Mouse (Mus musculus) neural tube, embryonic 15.5 days (tissue): Measurements from ENCODE around the gene Nudt19. TPM values are rescaled to one million over a fixed set of nuclear protein-coding genes. Genes with fewer than 3 reads are reported as not detected.

Source experiments
- ATAC-seq: fragments of 200-750 bp; cut with Nextera tagmentation; 2 replicates; pipeline ENCODE4 v1.8.0; 2017; ENCODE audit warnings: mild to moderate bottlenecking, moderate TSS enrichment, moderate library complexity; ENCODE audit not compliant: low FRiP score
- H3K27ac ChIP-seq: fragments of 300-500 bp; sonication (generic); replicated peaks from 2 replicates; pipeline ENCODE4 v1.5.1; 2015; ENCODE audit warnings: mild to moderate bottlenecking, inconsistent platforms
- H3K27me3 ChIP-seq: fragments of 300-500 bp; sonication (generic); replicated peaks from 2 replicates; pipeline ENCODE4 v1.6.1; 2015; ENCODE audit warnings: inconsistent platforms
- H3K36me3 ChIP-seq: fragments of 300-500 bp; sonication (generic); 2 replicates; pipeline ENCODE4 v1.6.1; 2015; ENCODE audit warnings: inconsistent platforms
- H3K4me1 ChIP-seq: fragments of 300-500 bp; sonication (generic); 2 replicates; pipeline ENCODE4 v1.6.1; 2015; ENCODE audit warnings: inconsistent platforms
- H3K4me2 ChIP-seq: fragments of 300-500 bp; sonication (generic); 2 replicates; pipeline ENCODE4 v1.6.1; 2015; ENCODE audit warnings: inconsistent platforms, mild to moderate bottlenecking, moderate library complexity
- H3K4me3 ChIP-seq: fragments of 300-500 bp; sonication (generic); replicated peaks from 2 replicates; pipeline ENCODE4 v1.5.1; 2015; ENCODE audit warnings: mild to moderate bottlenecking, inconsistent platforms
- H3K9ac ChIP-seq: fragments of 300-500 bp; sonication (generic); replicated peaks from 2 replicates; pipeline ENCODE4 v1.6.1; 2015; ENCODE audit warnings: mild to moderate bottlenecking, inconsistent platforms
- H3K9me3 ChIP-seq: fragments of 300-500 bp; sonication (generic); replicated peaks from 2 replicates; pipeline ENCODE4 v1.6.1; 2016; ENCODE audit warnings: inconsistent platforms
- WGBS: fragments of 180-500 bp; shearing (Covaris S2); methylation state at CpG from one replicate; pipeline ENCODE4 v1.1.7; 2015; ENCODE audit warnings: mixed read lengths; 5-methylcytosine and 5-hydroxymethylcytosine counted together
- polyA plus RNA-seq: library from polyadenylated mRNA; unstranded; fragments of >200 nt; fragmentation: Nextera tagmentation; extraction: Ambion mirVana; gene quantifications from 2 replicates; pipeline ENCODE4 v1.2.1, GENCODE M21; 2015

The Nudt19 gene
- polyA plus RNA-seq, 1 experiment from 2014 or later, result 123 TPM

DNA sequence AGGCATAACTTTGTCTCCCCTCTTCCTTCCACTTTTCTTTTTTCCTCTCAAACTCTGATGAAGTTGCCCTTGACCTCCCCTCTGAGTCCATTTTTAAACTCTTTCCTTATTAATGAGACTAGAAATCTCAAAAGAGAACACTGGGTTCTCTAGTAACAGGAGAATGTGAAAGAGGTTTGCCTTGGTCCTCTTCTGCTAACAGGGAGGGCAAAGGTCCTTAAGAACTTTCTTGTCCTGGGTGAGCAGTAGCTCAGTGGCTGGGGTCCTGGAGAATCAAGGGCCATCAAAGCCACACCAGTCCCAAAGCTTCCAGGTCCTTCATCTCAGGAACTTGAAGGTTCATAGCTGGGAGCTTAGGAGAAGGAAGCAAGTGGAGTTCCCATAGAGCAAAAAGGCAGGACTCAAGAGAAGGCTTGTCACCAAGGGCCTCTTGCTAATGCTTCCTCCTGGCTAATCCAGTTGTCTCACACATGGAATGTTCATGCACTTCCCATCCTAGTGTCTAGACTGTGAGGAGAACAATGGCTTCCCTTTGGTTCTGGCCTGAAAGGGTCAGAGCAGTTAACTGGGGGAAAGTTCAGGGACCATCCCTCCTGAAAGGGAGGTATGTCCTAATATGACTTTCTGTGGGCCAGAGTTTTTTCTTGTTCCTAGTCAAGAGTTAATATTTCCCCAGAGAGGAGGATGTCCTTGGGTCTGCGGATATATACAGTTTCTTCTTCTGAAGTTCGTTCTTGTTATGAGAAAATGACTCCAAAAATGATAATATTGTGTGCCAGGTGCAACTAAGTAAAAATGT, 8.2 kb upstream of the Nudt19 start:
- Histone ChIP-seq H3K9ac (no peak overlapping the region), H3K4me2 (no peak overlapping the region), H3K9me3 (no peaks in the 10 kb centered on the region), H3K27ac (no peak overlapping the region), H3K36me3 (no peaks in the 10 kb centered on the region), H3K27me3 (no peaks in the 10 kb centered on the region), H3K4me3 (no peak overlapping the region), H3K4me1 (no peaks in the 10 kb centered on the region)
- no peak for ATAC-seq
- 93% methylated on average over 2 of the region's 2 CpGs for WGBS

DNA sequence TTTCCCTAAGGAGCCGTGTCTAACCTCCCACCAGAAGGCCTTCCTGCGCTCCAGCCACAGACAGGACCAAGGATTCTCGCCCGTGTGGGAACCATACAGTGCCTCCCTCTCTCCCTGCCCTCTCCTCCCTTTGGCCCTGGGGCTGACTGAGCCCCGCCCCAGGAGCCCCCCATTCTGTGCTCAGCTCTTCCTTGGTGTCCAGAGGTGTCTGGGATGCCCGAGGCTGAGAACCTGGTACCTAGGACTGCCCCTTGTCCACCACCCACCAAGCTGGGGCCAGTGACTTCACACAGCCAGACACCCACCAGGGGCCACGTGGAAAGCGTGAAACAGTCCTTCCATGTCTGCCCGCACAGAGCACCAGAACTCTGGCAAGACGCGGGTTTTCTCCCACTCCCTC, 7.0 kb upstream of the Nudt19 start:
- H3K27me3 ChIP-seq, result no peaks in the 10 kb centered on the region
- no peak overlapping the region for H3K4me3 ChIP-seq
- ATAC-seq, result no peak
- H3K4me2 ChIP-seq, result no peak overlapping the region
- WGBS, result 82% methylated on average over 11 of the region's 11 CpGs
- no peaks in the 10 kb centered on the region for H3K9me3 ChIP-seq
- no peaks in the 10 kb centered on the region for H3K36me3 ChIP-seq
- H3K9ac ChIP-seq, result no peak overlapping the region
- H3K27ac ChIP-seq, result no peak overlapping the region
- H3K4me1 ChIP-seq, result no peaks in the 10 kb centered on the region

GRCm38 (mm10) chr7:35559838-35560237, 3.7 kb upstream of the Nudt19 start:
- 90% methylated on average over 3 of the region's 3 CpGs for WGBS
- Histone ChIP-seq H3K4me1 (peaks cover 7% of the 10 kb centered on the region), H3K36me3 (no peaks in the 10 kb centered on the region), H3K4me2 (no peak overlapping the region), H3K27me3 (no peaks in the 10 kb centered on the region), H3K9ac (no peak overlapping the region), H3K27ac (no peak overlapping the region), H3K9me3 (no peaks in the 10 kb centered on the region), H3K4me3 (no peak overlapping the region)
- ATAC-seq, result no peak

DNA sequence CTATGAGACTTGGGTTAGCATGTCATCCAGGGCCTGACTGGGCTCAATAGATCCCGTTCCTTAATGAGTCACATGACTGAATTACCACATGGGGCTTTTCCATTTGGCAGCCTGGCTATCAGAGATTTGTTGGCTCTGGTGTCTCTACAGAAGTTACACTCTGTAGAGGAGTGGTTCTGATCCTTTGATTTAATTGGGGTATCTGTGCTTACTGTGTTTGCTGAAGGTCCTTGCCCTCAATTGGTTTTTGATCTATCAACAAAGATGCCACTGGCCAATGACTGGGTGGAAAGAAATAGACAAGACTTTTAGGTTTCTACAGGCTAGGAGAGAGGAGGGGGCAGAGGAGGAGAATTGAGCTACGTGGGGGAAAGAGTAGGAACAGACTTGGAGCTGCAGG, 2.6 kb upstream of the Nudt19 start:
- no peaks in the 10 kb centered on the region for H3K9me3 ChIP-seq
- H3K9ac ChIP-seq, result no peak overlapping the region
- H3K4me3 ChIP-seq, result no peak overlapping the region
- H3K4me2 ChIP-seq, result no peak overlapping the region
- no peaks in the 10 kb centered on the region for H3K27me3 ChIP-seq
- no peak for ATAC-seq
- H3K27ac ChIP-seq, result no peak overlapping the region
- 59% methylated on average over 2 of the region's 2 CpGs for WGBS
- H3K36me3 ChIP-seq, result no peaks in the 10 kb centered on the region
- H3K4me1 ChIP-seq, result peaks cover 15% of the 10 kb centered on the region

GRCm38 (mm10) chr7:35557577-35557976, 1.5 kb upstream of the Nudt19 start:
- Histone ChIP-seq H3K9me3 (no peaks in the 10 kb centered on the region), H3K4me2 (no peak overlapping the region), H3K27ac (no peak overlapping the region), H3K27me3 (no peaks in the 10 kb centered on the region), H3K4me3 (no peak overlapping the region), H3K4me1 (peaks cover 18% of the 10 kb centered on the region), H3K36me3 (no peaks in the 10 kb centered on the region), H3K9ac (no peak overlapping the region)
- 85% methylated on average over 3 of the region's 3 CpGs for WGBS
- no peak for ATAC-seq

GRCm38 (mm10) chr7:35556905-35557304, 801 bp upstream of the Nudt19 start:
- Histone ChIP-seq H3K4me1 (peaks cover 18% of the 10 kb centered on the region), H3K9ac (no peak overlapping the region), H3K9me3 (no peaks in the 10 kb centered on the region), H3K27me3 (no peaks in the 10 kb centered on the region), H3K4me2 (no peak overlapping the region), H3K36me3 (no peaks in the 10 kb centered on the region), H3K27ac (no peak overlapping the region), H3K4me3 (no peak overlapping the region)
- WGBS, result 87% methylated on average over 5 of the region's 5 CpGs
- no peak for ATAC-seq

GRCm38 (mm10) chr7:35555224-35556204, 590 bp downstream of the Nudt19 start:
- Histone ChIP-seq H3K9me3 (no peaks in the 10 kb centered on the region), H3K27ac (peak overlapping the region; percentile 96), H3K9ac (peak overlapping the region; percentile 92), H3K4me3 (peak overlapping the region; percentile 82), H3K4me2 (peak overlapping the region; percentile 79), H3K27me3 (no peaks in the 10 kb centered on the region), H3K36me3 (peaks cover 7% of the 10 kb centered on the region), H3K4me1 (peaks cover 18% of the 10 kb centered on the region)
- under 1% methylated on average over 90 of the region's 93 CpGs for WGBS
- ATAC-seq, result peak; percentile 95

- 4% methylated on average over 28 of the region's 28 CpGs for WGBS
These were observed 1.4 kb downstream of the Nudt19 start for GRCm38 (mm10) chr7:35554605-35555175.

DNA sequence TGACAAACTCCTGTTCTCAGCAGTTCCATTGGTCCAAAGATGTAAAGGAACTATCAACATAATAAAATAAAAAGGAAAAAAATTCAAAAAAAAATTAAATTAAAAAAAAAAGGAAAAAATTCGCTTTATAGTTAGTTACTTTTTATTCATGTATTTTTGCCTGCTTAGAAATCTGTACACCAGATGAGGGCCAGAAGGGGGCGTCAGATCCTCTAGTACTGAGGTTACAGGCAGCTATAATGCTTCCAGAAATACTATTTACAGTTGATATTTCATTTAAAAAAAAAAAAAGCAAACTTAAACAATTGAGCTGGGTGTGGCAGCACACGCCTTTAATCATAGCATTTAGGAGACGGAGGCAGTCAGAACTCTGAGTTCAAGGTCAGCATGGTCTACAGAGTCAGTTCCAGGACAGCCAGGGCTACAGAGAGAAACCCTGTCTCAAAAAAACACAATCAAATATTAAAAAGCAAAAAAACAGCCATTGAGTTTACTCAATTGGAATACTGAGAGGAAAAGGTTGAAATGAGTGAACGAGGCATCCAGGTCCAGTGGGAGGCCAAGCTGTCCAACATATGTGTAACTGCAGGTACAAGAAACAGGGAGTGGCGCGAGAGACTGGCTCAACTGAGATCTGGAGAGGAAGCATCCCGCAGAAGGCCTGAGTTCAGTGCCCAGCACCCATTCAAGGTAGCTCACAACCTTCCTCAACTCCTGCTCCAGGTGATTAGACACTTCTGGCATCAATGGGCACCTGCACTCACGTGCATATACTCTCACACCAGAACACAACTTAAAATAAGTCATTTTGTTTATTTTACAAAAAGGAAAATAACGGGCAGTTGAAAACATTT, 2.1 kb downstream of the Nudt19 start:
- Histone ChIP-seq H3K4me3 (peak overlapping the region; percentile 82), H3K27ac (peak overlapping the region; percentile 96; the same call in 1 of the 2 replicates), H3K9ac (no peak overlapping the region; the same call in 1 of the 2 replicates), H3K27me3 (no peaks in the 10 kb centered on the region), H3K36me3 (peaks cover 21% of the 10 kb centered on the region), H3K9me3 (no peaks in the 10 kb centered on the region), H3K4me2 (peak overlapping the region; percentile 79), H3K4me1 (peaks cover 18% of the 10 kb centered on the region)
- no peak for ATAC-seq
- WGBS, result 63% methylated on average over 10 of the region's 10 CpGs

More at GRCm38 (mm10) chr7:35554605-35555175, 1.4 kb downstream of the Nudt19 start:
- peaks cover 18% of the 10 kb centered on the region for H3K4me1 ChIP-seq
- H3K9me3 ChIP-seq, result no peaks in the 10 kb centered on the region
- peak overlapping the region; percentile 92 for H3K9ac ChIP-seq
- peak overlapping the region; percentile 82 for H3K4me3 ChIP-seq
- ATAC-seq, result peak; percentile 62
- H3K27ac ChIP-seq, result peak overlapping the region; percentile 96
- H3K27me3 ChIP-seq, result no peaks in the 10 kb centered on the region
- H3K36me3 ChIP-seq, result peaks cover 15% of the 10 kb centered on the region
- peak overlapping the region; percentile 79 for H3K4me2 ChIP-seq

- WGBS, result 34% methylated on average over 4 of the region's 4 CpGs
- Histone ChIP-seq H3K27ac (no peak overlapping the region), H3K4me2 (no peak overlapping the region), H3K9me3 (no peaks in the 10 kb centered on the region), H3K36me3 (peaks cover 37% of the 10 kb centered on the region), H3K27me3 (no peaks in the 10 kb centered on the region), H3K4me1 (no peaks in the 10 kb centered on the region), H3K9ac (no peak overlapping the region), H3K4me3 (no peak overlapping the region)
- peak; percentile 61 for ATAC-seq
These were observed 10.2 kb downstream of the Nudt19 start for GRCm38 (mm10) chr7:35545881-35546280.

DNA sequence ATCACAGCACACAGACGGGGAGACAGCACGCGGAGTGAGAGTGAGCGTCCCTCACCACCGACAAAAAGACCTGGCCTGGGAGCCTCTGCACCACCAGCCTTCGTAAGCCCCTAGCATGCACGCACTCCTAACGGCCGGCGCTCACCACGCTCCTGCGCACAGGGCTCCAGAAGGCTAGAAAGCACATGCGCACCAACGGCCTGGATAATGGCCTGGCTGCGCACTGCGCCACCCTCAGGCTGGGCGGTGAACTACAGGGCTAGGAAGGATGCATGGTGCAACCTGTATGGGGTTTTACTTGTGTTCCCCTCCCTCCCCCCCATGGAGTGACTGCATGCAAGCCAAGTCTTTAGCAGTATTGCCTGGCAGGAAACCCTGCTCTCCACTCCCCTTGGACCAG, 18.5 kb downstream of the Nudt19 start, which contains the start of gene Tdrd12:
Gene Tdrd12, minus strand, starts transcription at position 184 of the 400 bp plus-strand sequence.
- Histone ChIP-seq H3K27ac (no peak within 1 kb of the TSS), H3K9me3 (peaks cover 4% of the 10 kb centered on the region; the same call in 1 of the 2 replicates), H3K4me1 (no peaks in the 10 kb centered on the region), H3K4me2 (no peak within 1 kb of the TSS), H3K4me3 (no peak within 1 kb of the TSS), H3K9ac (no peak within 1 kb of the TSS), H3K36me3 (no peaks in the 10 kb centered on the region), H3K27me3 (no peaks in the 10 kb centered on the region)
- WGBS, result 93% methylated on average over 17 of the region's 17 CpGs
- ATAC-seq, result no peak
